Mouse (Mus musculus) gastrocnemius, adult 2 months (tissue): ENCODE measurements around the gene Gm10964. TPM values are rescaled to one million over a fixed set of nuclear protein-coding genes. Genes with fewer than 3 reads are reported as not detected.
A peak's percentile ranks its signal among the peaks of the same experiment; 100 is the strongest.

Experiments
- DNase-seq: peaks from one replicate; pipeline ENCODE4 v3.0.0; 2022
- H3K27ac ChIP-seq: fragments of 200-600 bp; 2 replicates; pipeline ENCODE4 v1.8.1; 2022; ENCODE audit warnings: mild to moderate bottlenecking
- H3K4me3 ChIP-seq: fragments of 200-600 bp; 2 replicates; pipeline ENCODE4 v1.8.1; 2022; ENCODE audit warnings: mild to moderate bottlenecking, moderate library complexity
- CTCF ChIP-seq: fragments of 200-600 bp; IDR thresholded peaks from 2 replicates; pipeline ENCODE4 v1.8.1; 2022; ENCODE audit warnings: antibody characterized with exemption, mild to moderate bottlenecking, moderate library complexity
- intact Hi-C: fragments of 180-260 bp; cut with DNase I; formaldehyde crosslinking; loops from one replicate; pipeline ENCODE4 v1.15.1; 2025
- total RNA-seq, 2 experiments: library from RNA; stranded (reverse); gene quantifications; 2 replicates each; pipeline ENCODE4 v1.2.3; 2021

Gm10964 gene
- total RNA-seq, 2 experiments from 2014 or later: not detected

- H3K4me3 ChIP-seq: peak overlapping the region; percentile 59
- DNase-seq: peak; percentile 77
- intact Hi-C loops: loop anchor here (2.0 kb wide), 1 partner anchor 37 kb away; the partner anchor contains the start of genes Ap4b1, Dclre1b and Gm43064
- TF ChIP-seq CTCF: no peak
- peak overlapping the region; percentile 79 for H3K27ac ChIP-seq
Observed at GRCm38 (mm10) chr3:103771531-103772130, 32.5 kb downstream of the Gm10964 start.

GRCm38 (mm10) chr3:103772846-103773245 lies 33.7 kb downstream of the Gm10964 start:
- intact Hi-C loops: loop anchor here (2.0 kb wide), 1 partner anchor 36 kb away; the partner anchor contains the start of genes Ap4b1, Dclre1b and Gm43064
- DNase-seq: no peak
- H3K4me3 ChIP-seq: peak overlapping the region; percentile 7; the same call in 1 of the 2 replicates
- peak overlapping the region; percentile 79 for H3K27ac ChIP-seq
- no peak for TF ChIP-seq CTCF

DNA sequence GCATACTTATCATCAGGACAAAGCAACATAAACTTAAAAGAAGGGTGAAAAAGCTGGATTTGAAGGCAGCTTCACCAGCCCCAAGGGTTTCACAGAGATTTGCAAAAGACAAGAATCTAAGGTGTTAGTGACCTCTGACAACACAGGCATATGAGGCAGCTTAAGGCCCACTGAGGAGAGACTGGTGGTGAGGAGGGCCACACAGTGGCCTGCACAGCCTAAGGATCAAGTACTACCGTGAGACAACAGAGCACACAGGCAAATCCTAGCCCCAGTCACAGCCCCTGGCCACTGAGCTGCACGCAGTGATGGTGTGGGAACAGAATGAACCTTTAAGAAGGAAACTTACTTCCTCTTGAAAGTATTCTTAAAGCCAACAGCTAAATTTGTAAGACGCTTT lies 34.3 kb downstream of the Gm10964 start:
- Histone ChIP-seq H3K4me3 (peak overlapping the region; percentile 7; the same call in 1 of the 2 replicates), H3K27ac (peak overlapping the region; percentile 79)
- no peak for DNase-seq
- no peak for TF ChIP-seq CTCF
- intact Hi-C loops: loop anchor here (2.0 kb wide), 1 partner anchor 35 kb away; the partner anchor contains the start of genes Ap4b1, Dclre1b and Gm43064

DNA sequence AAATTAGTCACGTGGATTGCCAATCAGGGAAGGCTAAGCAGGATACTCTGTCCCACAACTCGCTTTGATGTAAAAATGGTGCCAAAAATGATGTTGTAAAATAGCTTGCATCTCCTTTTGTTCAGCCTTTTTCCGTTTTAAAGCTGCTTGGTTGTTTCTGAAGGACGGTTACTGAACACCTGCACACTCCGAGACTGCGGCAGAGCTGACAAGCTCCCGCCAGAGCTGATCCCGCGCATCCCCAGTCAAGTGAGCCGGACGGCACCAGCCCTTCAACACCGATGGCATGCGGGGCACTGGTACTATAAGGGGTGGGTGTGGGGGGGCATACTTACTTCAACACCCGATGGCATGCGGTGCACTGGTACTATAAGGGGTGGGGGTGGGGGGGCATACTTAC lies 34.8 kb downstream of the Gm10964 start:
- intact Hi-C loops: no loop called here
- Histone ChIP-seq H3K27ac (peak overlapping the region; percentile 79), H3K4me3 (no peak overlapping the region)
- no peak for DNase-seq
- TF ChIP-seq CTCF: no peak

DNA sequence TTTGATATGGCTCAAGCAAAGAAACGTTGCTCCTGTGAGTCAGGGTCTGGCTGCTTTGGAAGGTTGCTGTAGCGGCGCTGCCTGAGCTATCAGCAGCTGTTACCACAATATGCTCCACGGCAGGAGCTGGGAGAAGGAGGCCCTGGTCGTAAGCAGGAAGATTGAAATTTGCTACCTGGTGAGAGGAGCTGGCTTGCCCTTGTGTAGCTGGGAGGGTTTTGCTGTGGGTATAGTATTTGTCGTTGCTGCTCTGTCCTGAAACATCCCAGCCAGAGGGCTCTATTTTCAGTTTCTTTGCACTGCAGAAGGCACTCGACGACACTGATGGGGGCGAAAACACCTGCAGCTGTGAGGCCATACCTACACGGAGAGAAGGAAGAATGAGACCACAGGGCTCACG lies 38.8 kb downstream of the Gm10964 start:
- intact Hi-C loops: no loop called here
- DNase-seq: no peak
- TF ChIP-seq CTCF: no peak
- Histone ChIP-seq H3K27ac (no peak overlapping the region), H3K4me3 (no peak overlapping the region)

GRCm38 (mm10) chr3:103778660-103779059 lies 39.5 kb downstream of the Gm10964 start:
- no peak overlapping the region for H3K27ac ChIP-seq
- no peak for DNase-seq
- no peak for TF ChIP-seq CTCF
- intact Hi-C loops: no loop called here
- H3K4me3 ChIP-seq: no peak overlapping the region

- DNase-seq: no peak
- TF ChIP-seq CTCF: no peak
- no peak overlapping the region for H3K4me3 ChIP-seq
- intact Hi-C loops: no loop called here
- H3K27ac ChIP-seq: 0 out of 2 replicates have a peak overlapping the region, but pooled peaks have one; percentile 10
Observed at GRCm38 (mm10) chr3:103779183-103779582, 40.0 kb downstream of the Gm10964 start.

- Histone ChIP-seq H3K4me3 (no peak overlapping the region), H3K27ac (no peak overlapping the region)
- intact Hi-C loops: no loop called here
- no peak for TF ChIP-seq CTCF
- DNase-seq: no peak
Observed at GRCm38 (mm10) chr3:103780271-103780670, 41.1 kb downstream of the Gm10964 start.

GRCm38 (mm10) chr3:103780777-103781176 lies 41.6 kb downstream of the Gm10964 start:
- DNase-seq: no peak
- no peak overlapping the region for H3K27ac ChIP-seq
- intact Hi-C loops: no loop called here
- TF ChIP-seq CTCF: no peak
- H3K4me3 ChIP-seq: no peak overlapping the region

- no peak overlapping the region for H3K4me3 ChIP-seq
Observed at GRCm38 (mm10) chr3:103782844-103783609, 43.9 kb downstream of the Gm10964 start.

DNA sequence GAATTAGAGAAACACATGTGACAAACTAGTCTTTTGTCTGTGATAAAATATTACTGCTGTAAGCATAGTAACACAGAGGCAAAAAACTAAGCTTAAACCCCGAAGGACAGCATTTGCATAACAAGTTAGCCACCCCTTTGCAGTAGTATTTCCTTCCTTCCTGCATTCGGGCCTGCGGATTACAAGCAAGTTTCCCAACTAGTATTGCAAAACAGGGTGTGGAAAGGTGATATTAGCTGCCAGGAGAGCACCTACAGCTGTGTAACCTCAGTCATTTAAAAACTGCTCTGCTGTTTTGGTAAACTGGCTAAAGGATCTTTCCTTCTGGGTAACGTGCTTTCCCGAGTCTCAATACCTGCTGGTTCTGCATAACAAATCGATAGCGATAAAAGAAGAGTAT lies 48.1 kb downstream of the Gm10964 start:
- no peak for DNase-seq
- peak overlapping the region; percentile 96 for H3K4me3 ChIP-seq
- peak overlapping the region; percentile 93 for H3K27ac ChIP-seq
- intact Hi-C loops: no loop called here
- TF ChIP-seq CTCF: no peak

More at GRCm38 (mm10) chr3:103782844-103783609, 43.9 kb downstream of the Gm10964 start:
- TF ChIP-seq CTCF: no peak
- DNase-seq: no peak
- intact Hi-C loops: no loop called here
- peak overlapping the region; percentile 3; the same call in 1 of the 2 replicates for H3K27ac ChIP-seq

- intact Hi-C loops: no loop called here
- TF ChIP-seq CTCF: no peak
- H3K27ac ChIP-seq: peak overlapping the region; percentile 93
- peak overlapping the region; percentile 96 for H3K4me3 ChIP-seq
- DNase-seq: no peak
Observed at GRCm38 (mm10) chr3:103789096-103789495, 49.9 kb downstream of the Gm10964 start.

DNA sequence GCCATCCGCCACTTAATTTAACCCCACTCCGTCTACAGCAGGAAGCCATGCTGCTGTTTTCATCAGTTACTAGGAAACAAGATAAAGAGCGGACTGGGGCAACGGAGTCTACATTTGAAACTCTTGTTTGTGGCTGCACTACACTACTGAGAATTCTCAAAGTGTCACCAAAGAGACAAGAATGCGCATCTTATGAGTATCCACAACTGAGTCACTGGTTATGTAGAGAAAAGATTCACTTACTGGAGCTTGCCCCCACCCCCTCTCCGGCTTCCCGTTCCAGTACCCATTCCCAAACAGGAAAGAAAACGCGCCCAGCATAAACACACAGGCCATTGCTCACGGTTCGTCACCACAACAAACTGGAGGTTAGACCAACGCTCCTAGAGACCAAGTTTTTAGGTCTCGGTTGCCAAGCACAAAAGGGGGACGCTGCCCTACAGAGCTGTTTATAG lies 50.8 kb downstream of the Gm10964 start:
- H3K4me3 ChIP-seq: peak overlapping the region; percentile 96
- TF ChIP-seq CTCF: no peak
- intact Hi-C loops: no loop called here
- H3K27ac ChIP-seq: peak overlapping the region; percentile 93
- DNase-seq: peak; percentile 39
